Mouse (Mus musculus): ENCODE measurements around the gene Gm10320.

GRCm38 (mm10) chr13:98485440-98485839, 6.4 kb downstream of the Gm10320 start:
- no peak for TF ChIP-seq GATA1 (IDR thresholded peaks at IDR 0.05; ENCODE audit: low read length)
- TF ChIP-seq TAL1 (IDR thresholded peaks at IDR 0.05; ENCODE audit: low read length) = no peak
